Mouse (Mus musculus): ENCODE measurements around the gene Postn.

GRCm38 (mm10) chr3:54432605-54433004 lies 71.7 kb downstream of the Postn start:
- TF ChIP-seq CTCF (IDR thresholded peaks at IDR 0.05; ENCODE audit: borderline replicate concordance, control insufficient read depth, extremely low read depth, insufficient read depth, low read length, poor library complexity): no peak
- TF ChIP-seq POLR2A (IDR thresholded peaks at IDR 0.05; ENCODE audit: control insufficient read depth, extremely low read depth, insufficient read depth, low read length, poor library complexity): no peak

Measured in thymus, adult 2 months (tissue).